Mouse (Mus musculus) forebrain, embryonic 12.5 days (tissue): ENCODE measurements around the gene Cyp26c1. TPM values are rescaled to one million over a fixed set of nuclear protein-coding genes. Genes with fewer than 3 reads are reported as not detected.

ENCODE experiments used
- ATAC-seq: fragments of 200-750 bp; cut with Nextera tagmentation; 2 replicates; pipeline ENCODE4 v1.8.0; 2017; ENCODE audit warnings: moderate TSS enrichment; ENCODE audit not compliant: low FRiP score
- H3K27ac ChIP-seq: fragments of 300-500 bp; sonication (generic); 2 replicates; pipeline ENCODE4 v1.5.1; 2016; ENCODE audit warnings: mild to moderate bottlenecking
- H3K27me3 ChIP-seq: fragments of 300-500 bp; sonication (generic); 2 replicates; pipeline ENCODE4 v1.6.1; 2016; ENCODE audit warnings: mild to moderate bottlenecking
- H3K36me3 ChIP-seq: fragments of 300-500 bp; sonication (generic); replicated peaks from 2 replicates; pipeline ENCODE4 v1.6.1; 2016; ENCODE audit warnings: mild to moderate bottlenecking
- H3K4me1 ChIP-seq: fragments of 300-500 bp; sonication (generic); 2 replicates; pipeline ENCODE4 v1.6.1; 2016
- H3K4me2 ChIP-seq: fragments of 300-500 bp; sonication (generic); 2 replicates; pipeline ENCODE4 v1.6.1; 2016; ENCODE audit warnings: mild to moderate bottlenecking, moderate library complexity
- H3K4me3 ChIP-seq: fragments of 300-500 bp; sonication (generic); replicated peaks from 2 replicates; pipeline ENCODE4 v1.5.1; 2016; ENCODE audit warnings: mild to moderate bottlenecking
- H3K9ac ChIP-seq: fragments of 300-500 bp; sonication (generic); 2 replicates; pipeline ENCODE4 v1.6.1; 2016; ENCODE audit warnings: mild to moderate bottlenecking
- H3K9me3 ChIP-seq: fragments of 300-500 bp; sonication (generic); 2 replicates; pipeline ENCODE4 v1.6.1; 2016
- whole genome bisulfite sequencing: fragments of 180-500 bp; shearing (Covaris S2); methylation state at CpG from one replicate; pipeline ENCODE4 v1.1.7; 2016; 5-methylcytosine and 5-hydroxymethylcytosine counted together
- polyA plus RNA-seq: library from polyadenylated mRNA; unstranded; fragments of >200 nt; fragmentation: Nextera tagmentation; extraction: Ambion mirVana; gene quantifications from 2 replicates; pipeline ENCODE4 v1.2.1, GENCODE M21; 2016

Cyp26c1 gene
- polyA plus RNA-seq, 1 experiment from 2014 or later: not detected

DNA sequence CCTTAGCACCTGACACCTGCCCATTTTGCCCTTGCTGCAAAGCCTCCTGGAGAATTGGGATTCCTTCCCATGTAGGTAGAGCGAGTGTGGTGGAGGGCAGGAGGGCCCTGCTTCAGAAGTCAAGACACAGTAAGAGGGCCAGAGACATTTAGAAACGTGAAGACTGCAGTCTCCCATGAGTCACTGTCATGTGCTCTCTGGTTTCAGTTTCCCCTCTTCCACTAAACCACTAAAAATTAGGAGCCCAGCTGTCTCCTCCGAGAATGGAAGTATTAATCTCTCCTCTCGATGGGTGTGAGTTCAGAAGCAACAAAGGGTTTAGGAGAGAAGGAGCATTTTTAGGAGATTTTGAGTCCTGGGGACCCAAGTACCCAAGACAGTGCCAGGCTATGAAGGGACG is 4.1 kb downstream of the Cyp26c1 start:
- H3K9me3 ChIP-seq: no peaks in the 10 kb centered on the region
- ATAC-seq: no peak
- no peak overlapping the region for H3K9ac ChIP-seq
- no peak overlapping the region for H3K4me3 ChIP-seq
- no peak overlapping the region for H3K4me2 ChIP-seq
- 44% methylated on average over 5 of the region's 5 CpGs for WGBS
- no peak overlapping the region for H3K27ac ChIP-seq
- no peaks in the 10 kb centered on the region for H3K36me3 ChIP-seq
- peaks cover 100% of the 10 kb centered on the region for H3K27me3 ChIP-seq
- H3K4me1 ChIP-seq: peaks cover 26% of the 10 kb centered on the region

GRCm38 (mm10) chr19:37690716-37691115 is 5.3 kb downstream of the Cyp26c1 start:
- no peaks in the 10 kb centered on the region for H3K9me3 ChIP-seq
- peak overlapping the region; percentile 33 for H3K4me2 ChIP-seq
- peak overlapping the region; percentile 21 for H3K4me3 ChIP-seq
- H3K9ac ChIP-seq: no peak overlapping the region
- ATAC-seq: 0 out of 2 replicates have a peak, but pooled peaks have one; percentile 13
- H3K27me3 ChIP-seq: peaks cover 100% of the 10 kb centered on the region
- H3K27ac ChIP-seq: no peak overlapping the region
- peaks cover 21% of the 10 kb centered on the region for H3K4me1 ChIP-seq
- WGBS: 6% methylated on average over 29 of the region's 29 CpGs
- H3K36me3 ChIP-seq: no peaks in the 10 kb centered on the region

GRCm38 (mm10) chr19:37692879-37693278 is 7.5 kb downstream of the Cyp26c1 start:
- H3K9ac ChIP-seq: no peak overlapping the region
- H3K4me2 ChIP-seq: peak overlapping the region; percentile 57
- no peak overlapping the region for H3K27ac ChIP-seq
- WGBS: 1% methylated on average over 40 of the region's 40 CpGs
- H3K4me3 ChIP-seq: peak overlapping the region; percentile 32
- peaks cover 28% of the 10 kb centered on the region for H3K4me1 ChIP-seq
- H3K36me3 ChIP-seq: no peaks in the 10 kb centered on the region
- H3K9me3 ChIP-seq: no peaks in the 10 kb centered on the region
- peak; percentile 61; the same call in 1 of the 2 replicates for ATAC-seq
- peaks cover 100% of the 10 kb centered on the region for H3K27me3 ChIP-seq

DNA sequence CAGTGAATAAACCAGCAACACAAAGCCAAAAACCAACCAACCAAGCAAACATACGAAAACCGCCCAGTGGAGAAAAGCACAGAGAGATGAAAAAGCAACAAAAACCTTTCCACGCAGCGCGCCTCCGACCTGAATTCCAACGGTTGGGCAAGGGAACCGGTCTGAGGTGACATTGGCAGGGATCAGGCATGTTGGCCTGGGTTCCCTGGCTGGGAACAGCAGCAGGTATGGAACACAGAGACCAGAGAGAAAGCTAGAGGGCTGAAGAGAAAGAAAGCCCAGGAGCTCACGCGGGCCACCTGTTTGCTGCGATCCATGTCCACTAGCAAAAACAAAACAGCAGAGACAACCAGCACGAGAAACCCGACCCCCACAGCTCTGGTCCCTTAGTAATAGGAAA is 9.8 kb downstream of the Cyp26c1 start:
- Histone ChIP-seq H3K9me3 (no peaks in the 10 kb centered on the region), H3K9ac (no peak overlapping the region), H3K4me3 (no peak overlapping the region), H3K4me2 (no peak overlapping the region), H3K27ac (no peak overlapping the region), H3K27me3 (peaks cover 100% of the 10 kb centered on the region), H3K4me1 (peaks cover 41% of the 10 kb centered on the region), H3K36me3 (no peaks in the 10 kb centered on the region)
- no peak for ATAC-seq
- WGBS: 22% methylated on average over 13 of the region's 13 CpGs

- ATAC-seq: no peak
Measured at GRCm38 (mm10) chr19:37695762-37696602, 10.6 kb downstream of the Cyp26c1 start.

DNA sequence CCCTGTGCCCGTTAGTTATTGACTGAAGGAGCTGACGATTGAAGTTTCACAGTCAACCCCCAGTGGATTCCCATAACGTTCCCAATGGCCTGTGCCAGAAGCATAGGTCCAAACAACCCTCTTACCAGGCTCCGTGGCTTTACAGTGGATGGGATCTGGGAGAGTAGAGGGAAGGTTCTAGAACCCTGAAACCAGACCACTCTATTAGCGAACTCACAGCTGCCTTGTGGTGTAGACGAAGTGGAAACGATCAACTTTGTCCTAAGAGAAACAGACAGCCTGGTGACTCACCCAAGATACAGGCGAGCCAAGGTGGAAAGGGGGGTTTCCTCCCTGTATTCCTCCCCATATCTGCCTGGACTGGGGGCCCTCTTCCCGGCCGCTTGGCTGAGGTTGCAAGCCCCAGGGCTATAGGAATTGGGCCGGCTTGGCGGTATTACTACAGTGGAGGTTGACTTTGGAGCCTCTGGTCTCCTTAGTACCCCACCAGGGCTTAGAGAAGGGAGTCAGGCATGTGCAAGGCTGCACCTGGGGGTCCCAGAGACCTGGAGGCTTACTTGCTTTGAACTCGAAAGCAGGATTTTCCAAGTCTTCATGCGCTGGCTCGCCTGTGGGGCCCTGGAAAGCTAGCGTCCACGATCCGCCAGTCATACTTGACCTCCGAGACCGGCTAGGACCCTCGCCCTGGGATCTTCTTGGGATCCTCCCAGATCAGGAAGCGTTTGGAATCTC is 11.4 kb downstream of the Cyp26c1 start:
- no peaks in the 10 kb centered on the region for H3K36me3 ChIP-seq
- H3K4me3 ChIP-seq: peak overlapping the region; percentile 14
- H3K9me3 ChIP-seq: no peaks in the 10 kb centered on the region
- ATAC-seq: no peak
- 2% methylated on average over 22 of the region's 22 CpGs for WGBS
- H3K27me3 ChIP-seq: peaks cover 98% of the 10 kb centered on the region
- H3K4me2 ChIP-seq: peak overlapping the region; percentile 44
- H3K27ac ChIP-seq: no peak overlapping the region
- H3K9ac ChIP-seq: no peak overlapping the region
- peaks cover 37% of the 10 kb centered on the region for H3K4me1 ChIP-seq

More at GRCm38 (mm10) chr19:37695762-37696602, 10.6 kb downstream of the Cyp26c1 start:
- H3K9ac ChIP-seq: no peak overlapping the region
- H3K9me3 ChIP-seq: no peaks in the 10 kb centered on the region
- no peaks in the 10 kb centered on the region for H3K36me3 ChIP-seq
- peak overlapping the region; percentile 14 for H3K4me3 ChIP-seq
- peak overlapping the region; percentile 21; the same call in 1 of the 2 replicates for H3K4me2 ChIP-seq
- WGBS: 3% methylated on average over 42 of the region's 42 CpGs
- no peak overlapping the region for H3K27ac ChIP-seq
- H3K27me3 ChIP-seq: peaks cover 100% of the 10 kb centered on the region
- peaks cover 37% of the 10 kb centered on the region for H3K4me1 ChIP-seq

DNA sequence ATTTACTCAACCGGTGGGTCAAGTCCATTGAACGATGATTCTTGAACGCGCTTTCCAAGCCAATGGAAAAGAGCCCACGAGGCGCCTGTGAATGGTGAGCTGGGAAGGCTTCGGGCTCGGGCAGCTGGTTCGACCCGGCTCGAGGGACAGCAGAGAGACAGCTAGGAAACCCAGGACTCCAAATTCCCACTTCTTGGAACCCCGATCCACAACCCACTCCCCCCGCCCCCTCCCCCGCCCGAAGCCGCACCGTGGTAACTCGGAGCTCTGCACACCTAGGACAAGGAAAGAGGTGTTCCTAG is 11.9 kb downstream of the Cyp26c1 start:
- H3K4me3 ChIP-seq: peak overlapping the region; percentile 23
- H3K9ac ChIP-seq: no peak overlapping the region
- H3K9me3 ChIP-seq: no peaks in the 10 kb centered on the region
- H3K36me3 ChIP-seq: no peaks in the 10 kb centered on the region
- H3K4me2 ChIP-seq: peak overlapping the region; percentile 44
- peaks cover 37% of the 10 kb centered on the region for H3K4me1 ChIP-seq
- WGBS: 1% methylated on average over 17 of the region's 18 CpGs
- no peak for ATAC-seq
- H3K27me3 ChIP-seq: peaks cover 98% of the 10 kb centered on the region
- H3K27ac ChIP-seq: no peak overlapping the region

- under 1% methylated on average over 51 of the region's 51 CpGs for WGBS
- H3K4me1 ChIP-seq: peaks cover 34% of the 10 kb centered on the region
- H3K27me3 ChIP-seq: peaks cover 98% of the 10 kb centered on the region
- H3K9me3 ChIP-seq: no peaks in the 10 kb centered on the region
- H3K9ac ChIP-seq: no peak within 1 kb of the TSS
- 0 out of 2 replicates have a peak, but pooled peaks have one; percentile 11 for ATAC-seq
- H3K36me3 ChIP-seq: no peaks in the 10 kb centered on the region
- H3K27ac ChIP-seq: no peak within 1 kb of the TSS
- H3K4me3 ChIP-seq: peak within 1 kb of the TSS; percentile 26
- H3K4me2 ChIP-seq: peak within 1 kb of the TSS; percentile 44
Measured at GRCm38 (mm10) chr19:37697651-37698272, 12.4 kb downstream of the Cyp26c1 start, which contains the start of gene Cyp26a1. TSS of gene Cyp26a1 (plus strand) at chr19:37697798.

DNA sequence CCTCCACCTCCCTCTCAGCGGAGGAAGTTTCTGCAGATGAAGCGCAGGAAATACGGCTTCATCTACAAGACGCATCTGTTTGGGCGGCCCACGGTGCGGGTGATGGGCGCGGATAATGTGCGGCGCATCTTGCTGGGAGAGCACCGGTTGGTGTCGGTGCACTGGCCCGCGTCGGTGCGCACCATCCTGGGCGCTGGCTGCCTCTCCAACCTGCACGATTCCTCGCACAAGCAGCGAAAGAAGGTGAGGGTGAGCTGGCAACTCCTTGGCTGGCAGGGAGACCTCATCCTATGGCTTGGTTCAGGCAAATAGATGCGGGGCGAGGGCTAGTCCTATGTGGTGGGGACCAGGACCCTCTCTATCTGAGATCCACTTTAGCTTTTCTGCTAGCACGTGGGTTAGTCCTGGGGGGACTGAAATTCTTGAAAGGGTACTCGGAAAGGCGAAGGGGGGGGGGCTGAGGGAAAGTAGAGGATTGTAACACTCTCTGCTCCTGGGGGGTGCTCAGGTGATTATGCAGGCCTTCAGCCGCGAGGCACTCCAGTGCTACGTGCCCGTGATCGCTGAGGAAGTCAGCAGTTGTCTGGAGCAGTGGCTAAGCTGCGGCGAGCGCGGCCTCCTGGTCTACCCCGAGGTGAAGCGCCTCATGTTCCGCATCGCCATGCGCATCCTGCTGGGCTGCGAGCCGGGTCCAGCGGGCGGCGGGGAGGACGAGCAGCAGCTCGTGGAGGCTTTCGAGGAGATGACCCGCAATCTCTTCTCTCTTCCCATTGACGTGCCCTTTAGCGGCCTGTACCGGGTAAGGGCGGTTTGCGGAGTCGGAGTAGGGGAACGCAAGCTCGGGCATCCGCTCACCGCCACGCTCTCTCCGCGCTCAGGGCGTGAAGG is 13.1 kb downstream of the Cyp26c1 start:
- no peaks in the 10 kb centered on the region for H3K36me3 ChIP-seq
- no peak overlapping the region for H3K27ac ChIP-seq
- no peak overlapping the region for H3K9ac ChIP-seq
- peaks cover 98% of the 10 kb centered on the region for H3K27me3 ChIP-seq
- ATAC-seq: no peak
- H3K4me2 ChIP-seq: peak overlapping the region; percentile 44
- H3K4me1 ChIP-seq: peaks cover 27% of the 10 kb centered on the region
- H3K4me3 ChIP-seq: peak overlapping the region; percentile 26
- H3K9me3 ChIP-seq: no peaks in the 10 kb centered on the region
- WGBS: under 1% methylated on average over 63 of the region's 63 CpGs

- no peak overlapping the region for H3K27ac ChIP-seq
Measured at GRCm38 (mm10) chr19:37699711-37700110, 14.3 kb downstream of the Cyp26c1 start.

DNA sequence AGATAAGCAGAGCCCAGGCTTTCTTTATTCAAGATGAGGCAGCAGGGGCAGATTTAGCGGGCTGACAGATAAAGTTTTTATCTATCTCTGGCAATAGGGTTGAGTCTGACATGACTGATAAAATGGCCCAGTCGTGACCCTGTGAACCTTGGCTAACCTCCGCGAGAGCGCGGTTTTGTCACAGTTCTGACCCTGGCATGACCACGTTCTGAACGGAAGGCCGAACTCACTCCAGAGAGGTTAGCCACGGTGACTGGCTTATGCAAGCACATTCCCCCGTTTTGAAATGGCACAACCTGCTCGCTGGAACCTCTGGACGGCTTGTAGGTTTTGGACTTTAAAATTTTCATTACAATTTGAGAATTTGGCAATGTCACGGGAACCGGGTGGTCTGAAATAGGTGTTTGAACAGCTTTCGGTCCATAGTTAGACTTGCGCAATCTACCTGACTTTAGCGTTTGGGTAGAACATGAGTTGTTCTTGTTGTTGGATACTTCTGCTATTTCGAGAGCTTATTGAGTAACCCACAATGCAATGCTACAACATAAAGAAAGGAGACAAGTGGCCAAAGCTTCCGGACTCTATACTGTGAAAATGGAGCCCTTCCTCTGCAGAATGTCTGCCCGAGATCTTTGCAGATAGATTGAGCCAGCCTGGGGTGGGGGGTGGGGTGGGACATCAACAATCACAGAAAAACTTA is 17.1 kb downstream of the Cyp26c1 start:
- no peak overlapping the region for H3K27ac ChIP-seq
- no peak overlapping the region for H3K9ac ChIP-seq
- no peaks in the 10 kb centered on the region for H3K9me3 ChIP-seq
- ATAC-seq: no peak
- H3K4me2 ChIP-seq: no peak overlapping the region
- peaks cover 77% of the 10 kb centered on the region for H3K27me3 ChIP-seq
- no peaks in the 10 kb centered on the region for H3K36me3 ChIP-seq
- 85% methylated on average over 21 of the region's 21 CpGs for WGBS
- H3K4me3 ChIP-seq: no peak overlapping the region
- peaks cover 17% of the 10 kb centered on the region for H3K4me1 ChIP-seq

More at GRCm38 (mm10) chr19:37699711-37700110, 14.3 kb downstream of the Cyp26c1 start:
- 18% methylated on average over 9 of the region's 9 CpGs for WGBS
- Histone ChIP-seq H3K36me3 (no peaks in the 10 kb centered on the region), H3K4me1 (peaks cover 27% of the 10 kb centered on the region), H3K4me2 (no peak overlapping the region), H3K4me3 (no peak overlapping the region), H3K27me3 (peaks cover 97% of the 10 kb centered on the region), H3K9ac (no peak overlapping the region), H3K9me3 (no peaks in the 10 kb centered on the region)
- ATAC-seq: no peak
